34 mouse cellular contexts compared by ENCODE assay signal in the genomic region with DNA sequence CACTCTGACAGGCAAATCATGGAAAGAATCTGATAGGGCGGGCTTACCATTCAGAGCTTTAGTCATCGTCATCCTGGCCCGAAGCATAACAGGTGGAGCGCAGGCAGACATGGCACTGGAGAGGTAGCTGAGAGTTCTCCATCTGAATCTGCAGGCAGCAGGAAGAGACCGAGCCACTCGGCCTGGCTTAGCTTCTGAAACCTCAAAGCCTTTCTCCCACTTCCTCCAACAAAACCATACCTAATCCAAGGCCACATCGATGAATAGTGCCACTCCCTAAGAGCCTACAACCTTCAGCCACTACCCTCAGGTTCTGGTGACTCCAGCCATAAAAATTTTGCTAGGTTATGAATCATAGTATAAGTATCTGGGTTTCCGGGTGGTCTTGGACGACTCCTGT. TPM values are rescaled to one million over a fixed set of nuclear protein-coding genes. Genes with fewer than 3 reads are reported as not detected.
A peak's percentile ranks its signal among the peaks of the same experiment; 100 is the strongest.
DNase-seq lines count a peak whose midpoint lies in the region; ATAC-seq and TF ChIP-seq lines count a peak whose summit lies in the region.
"Had no signal": no experiment of that assay in that cellular context is flagged by ENCODE, and none has a peak within 500 bp of the region (broad histone marks: within the 10 kb centered on the region; RNA-seq: fewer than 3 reads in every experiment).

No protein-coding gene starts in this region.

- no peak for TF ChIP-seq CTCF in liver, postnatal 0 days (IDR thresholded peaks at IDR 0.05; ENCODE audit: low read depth)

- no peak for TF ChIP-seq EP300 in liver, postnatal 0 days (IDR thresholded peaks at IDR 0.05; ENCODE audit: low read depth)

- H3K9me3 ChIP-seq in liver, postnatal 0 days (ENCODE audit: low read length), result no peaks in the 10 kb centered on the region
- H3K9me3 ChIP-seq: embryonic facial prominence, embryonic 13.5 days; hindbrain, embryonic 15.5 days; midbrain, embryonic 13.5 days; neural tube, embryonic 15.5 days; stomach, embryonic 15.5 days had no signal

- peak; percentile 31; the same call in 1 of the 2 replicates for ATAC-seq in granulocyte monocyte progenitor cell, adult 5-6 weeks (replicated peaks; ENCODE audit: poor library complexity, severe bottlenecking)
- no peak for ATAC-seq in liver, postnatal 0 days
- ATAC-seq: inflammation-experienced regulatory T-cells, adult 6 months; Patski had no signal

- H3K79me2 ChIP-seq in myocyte (ENCODE audit: control insufficient read depth, insufficient read depth), result peaks cover 47% of the 10 kb centered on the region

- no peak overlapping the region for H3K9ac ChIP-seq in liver, postnatal 0 days (replicated peaks)
- H3K9ac ChIP-seq: embryonic facial prominence, embryonic 13.5 days; hindbrain, embryonic 15.5 days; limb, embryonic 13.5 days; midbrain, embryonic 13.5 days; neural tube, embryonic 15.5 days; stomach, embryonic 15.5 days had no signal

- H3K36me3 ChIP-seq in myocyte (ENCODE audit: control insufficient read depth, insufficient read depth), result no peaks in the 10 kb centered on the region
- peaks cover 5% of the 10 kb centered on the region; the same call in 1 of the 2 replicates for H3K36me3 ChIP-seq in liver, postnatal 0 days (replicated peaks; ENCODE audit: insufficient read depth, low read length)
- H3K36me3 ChIP-seq: hindbrain, embryonic 15.5 days; neural tube, embryonic 15.5 days; stomach, embryonic 15.5 days had no signal

- peak; percentile 74 for DNase-seq in 3134 (ENCODE audit: extremely low read depth, insufficient read length, low spot score)
- DNase-seq in CD4-positive helper T cell, adult 2 months (ENCODE audit: low read depth, low spot score), result peak; percentile 28
- DNase-seq in liver, postnatal 0 days, result no peak
- no peak for DNase-seq in spleen, postnatal 14 days (ENCODE audit: low spot score in 2 of 2)
- no peak for DNase-seq in urinary bladder, postnatal 25 days (ENCODE audit: low spot score)
- DNase-seq in adrenal gland, postnatal 36 days, result no peak
- DNase-seq: adrenal gland, postnatal 25 days; B cell, adult 2 months; cerebellum, adult 9-10 months; cerebellum, postnatal 36 days; embryo, embryonic 11 days; heart, postnatal 10 days; kidney, adult 9 months; kidney, postnatal 10 days; layer of hippocampus, adult 9-11 months; retina, postnatal 1 day; right cerebral cortex, postnatal 4 days; thymus, adult 18-20 months; thymus, postnatal 25 days had no signal

- WGBS in liver, postnatal 0 days (ENCODE audit: insufficient replicate concordance), result 73% methylated on average over 9 of the region's 9 CpGs

- peak overlapping the region; percentile 68 for H3K4me2 ChIP-seq in myocyte (ENCODE audit: low read depth)
- no peak overlapping the region for H3K4me2 ChIP-seq in liver, postnatal 0 days (ENCODE audit: low read depth, low read length)
- H3K4me2 ChIP-seq: embryonic facial prominence, embryonic 13.5 days; heart, embryonic 13.5 days; hindbrain, embryonic 15.5 days; limb, embryonic 13.5 days; liver, embryonic 11.5 days; midbrain, embryonic 13.5 days; neural tube, embryonic 15.5 days; stomach, embryonic 15.5 days had no signal

- no peak for TF ChIP-seq POLR2A in myocyte (IDR thresholded peaks at IDR 0.05; ENCODE audit: insufficient read length, low read depth)

- no peak overlapping the region for H3K4me3 ChIP-seq in myocyte
- H3K4me3 ChIP-seq in liver, postnatal 0 days (ENCODE audit: low read depth, low read length), result no peak overlapping the region
- H3K4me3 ChIP-seq: embryonic facial prominence, embryonic 13.5 days; erythroblast, embryonic 14.5 days; heart, embryonic 13.5 days; hindbrain, embryonic 15.5 days; left cerebral cortex, adult 2 months; limb, embryonic 13.5 days; midbrain, embryonic 13.5 days; neural tube, embryonic 15.5 days; stomach, embryonic 15.5 days had no signal

- H3K4me1 ChIP-seq in liver, postnatal 0 days (ENCODE audit: insufficient read depth), result peaks cover 17% of the 10 kb centered on the region

- no peaks in the 10 kb centered on the region for H3K27me3 ChIP-seq in myocyte (ENCODE audit: control insufficient read depth, insufficient read depth, insufficient read length)
- no peaks in the 10 kb centered on the region for H3K27me3 ChIP-seq in liver, postnatal 0 days (ENCODE audit: insufficient read depth, low read length)
- H3K27me3 ChIP-seq: embryonic facial prominence, embryonic 13.5 days; heart, embryonic 13.5 days; hindbrain, embryonic 15.5 days; limb, embryonic 13.5 days; midbrain, embryonic 13.5 days; neural tube, embryonic 15.5 days; Patski; stomach, embryonic 15.5 days had no signal

- no peak overlapping the region for H3ac ChIP-seq in myocyte (ENCODE audit: control insufficient read depth, insufficient read length)

- no peak overlapping the region for H3K27ac ChIP-seq in liver, postnatal 0 days (ENCODE audit: low read depth)
- H3K27ac ChIP-seq: embryonic facial prominence, embryonic 13.5 days; heart, embryonic 13.5 days; hindbrain, embryonic 15.5 days; left cerebral cortex, adult 2 months; limb, embryonic 13.5 days; macrophage; midbrain, embryonic 13.5 days; neural tube, embryonic 15.5 days; stomach, embryonic 15.5 days had no signal

TF ChIP-seq in myocyte, 11 proteins besides CTCF, POLR2A, EP300 and RAD21:
- TF ChIP-seq REST (IDR thresholded peaks at IDR 0.05; ENCODE audit: insufficient read depth, insufficient read length) (no peak), MYOD1 (IDR thresholded peaks at IDR 0.05; ENCODE audit: control insufficient read depth in 1 of 3, insufficient read length in 2 of 3, low read depth in 2 of 3) (peak in 2 of 3 experiments; percentile 23 to 47)

RNA-seq across cellular contexts. Expression of a gene that starts 27.7 kb away (rescaled TPM):
- 8.3 and 15.5 TPM in 2 replicates for total RNA-seq in granulocyte monocyte progenitor cell, adult 5-6 weeks (2014; fragmentation: Nextera tagmentation)
- 9.7 and 10.4 TPM in 2 replicates for total RNA-seq in granulocyte monocyte progenitor cell, adult 5-6 weeks (2017)
- 7.6 TPM for polyA plus RNA-seq in myocyte (2012; fragmentation: generic; extraction: Trizol)
- 4.6 and 5.1 TPM in 2 replicates for polyA plus RNA-seq in liver, postnatal 0 days (2015; fragmentation: Nextera tagmentation; extraction: Ambion mirVana)
- 10 to 100 TPM; 31.6 to 33.6 TPM for total RNA-seq in adrenal gland, postnatal 36 days (2021)

Comparison
In these comparisons a context has a peak if more than half of its experiments do, and no peak if none do; other contexts are left out.
1. DNase-seq: peak in 3134 (single experiment) and CD4-positive helper T cell, adult 2 months (single experiment); none in liver, postnatal 0 days (single experiment), spleen, postnatal 14 days (0 of 2), urinary bladder, postnatal 25 days (single experiment) and adrenal gland, postnatal 36 days (0 of 2).